Mouse (Mus musculus) heart, embryonic 15.5 days (tissue): ENCODE results near the gene Camta1. TPM values are rescaled to one million over a fixed set of nuclear protein-coding genes. Genes with fewer than 3 reads are reported as not detected.
A peak's percentile ranks its signal among the peaks of the same experiment; 100 is the strongest.

Experiments
- ATAC-seq: fragments of 200-750 bp; cut with Nextera tagmentation; replicated peaks from 2 replicates; pipeline ENCODE4 v1.8.0; 2017; ENCODE audit warnings: low read depth, moderate TSS enrichment; ENCODE audit not compliant: insufficient number of reproducible peaks, insufficient read depth, low FRiP score
- H3K27ac ChIP-seq: fragments of 300-500 bp; sonication (generic); 2 replicates; pipeline ENCODE4 v1.5.1; 2015; ENCODE audit warnings: mild to moderate bottlenecking, inconsistent platforms
- H3K27me3 ChIP-seq: fragments of 300-500 bp; sonication (generic); 2 replicates; pipeline ENCODE4 v1.6.1; 2015; ENCODE audit warnings: inconsistent platforms
- H3K36me3 ChIP-seq: fragments of 300-500 bp; sonication (generic); 2 replicates; pipeline ENCODE4 v1.6.1; 2015; ENCODE audit warnings: mild to moderate bottlenecking, inconsistent platforms
- H3K4me1 ChIP-seq: fragments of 300-500 bp; sonication (generic); replicated peaks from 2 replicates; pipeline ENCODE4 v1.6.1; 2015; ENCODE audit warnings: inconsistent platforms
- H3K4me2 ChIP-seq: fragments of 300-500 bp; sonication (generic); 2 replicates; pipeline ENCODE4 v1.6.1; 2015; ENCODE audit warnings: inconsistent platforms, mild to moderate bottlenecking, moderate library complexity
- H3K4me3 ChIP-seq: fragments of 300-500 bp; sonication (generic); 2 replicates; pipeline ENCODE4 v1.5.1; 2015; ENCODE audit warnings: mild to moderate bottlenecking, inconsistent platforms
- H3K9ac ChIP-seq: fragments of 300-500 bp; sonication (generic); 2 replicates; pipeline ENCODE4 v1.6.1; 2015; ENCODE audit warnings: mild to moderate bottlenecking, inconsistent platforms
- H3K9me3 ChIP-seq: fragments of 300-500 bp; sonication (generic); replicated peaks from 2 replicates; pipeline ENCODE4 v1.6.1; 2016; ENCODE audit warnings: inconsistent platforms
- WGBS: fragments of 180-500 bp; shearing (Covaris S2); methylation state at CpG from one replicate; pipeline ENCODE4 v1.1.7; 2015; ENCODE audit warnings: mixed read lengths; 5-methylcytosine and 5-hydroxymethylcytosine counted together
- polyA plus RNA-seq: library from polyadenylated mRNA; unstranded; fragments of >200 nt; fragmentation: Nextera tagmentation; extraction: Ambion mirVana; gene quantifications from 2 replicates; pipeline ENCODE4 v1.2.1, GENCODE M21; 2015

Gene Camta1
- polyA plus RNA-seq, 1 experiment from 2014 or later, result 165 TPM

GRCm38 (mm10) chr4:151515316-151515715, 346.4 kb downstream of the Camta1 start:
- H3K4me1 ChIP-seq, result peaks cover 30% of the 10 kb centered on the region
- 77% methylated on average over 5 of the region's 5 CpGs for WGBS

GRCm38 (mm10) chr4:151511092-151511491, 350.6 kb downstream of the Camta1 start:
- whole genome bisulfite sequencing, result 80% methylated on average over 4 of the region's 4 CpGs
- Histone ChIP-seq H3K36me3 (no peaks in the 10 kb centered on the region), H3K4me1 (no peaks in the 10 kb centered on the region), H3K9ac (no peak overlapping the region), H3K9me3 (no peaks in the 10 kb centered on the region), H3K4me3 (no peak overlapping the region), H3K4me2 (no peak overlapping the region), H3K27ac (no peak overlapping the region), H3K27me3 (no peaks in the 10 kb centered on the region)
- no peak for ATAC-seq

More at GRCm38 (mm10) chr4:151515316-151515715, 346.4 kb downstream of the Camta1 start:
- no peak for ATAC-seq
- Histone ChIP-seq H3K4me2 (no peak overlapping the region), H3K27ac (no peak overlapping the region), H3K4me3 (no peak overlapping the region), H3K9ac (no peak overlapping the region), H3K36me3 (no peaks in the 10 kb centered on the region), H3K27me3 (no peaks in the 10 kb centered on the region), H3K9me3 (no peaks in the 10 kb centered on the region)

GRCm38 (mm10) chr4:151510417-151510816, 351.3 kb downstream of the Camta1 start:
- no peaks in the 10 kb centered on the region for H3K9me3 ChIP-seq
- H3K27ac ChIP-seq, result no peak overlapping the region
- no peaks in the 10 kb centered on the region for H3K27me3 ChIP-seq
- no peak overlapping the region for H3K4me3 ChIP-seq
- no peak overlapping the region for H3K9ac ChIP-seq
- no peaks in the 10 kb centered on the region for H3K36me3 ChIP-seq
- ATAC-seq, result no peak
- no peaks in the 10 kb centered on the region for H3K4me1 ChIP-seq
- H3K4me2 ChIP-seq, result no peak overlapping the region
- 56% methylated on average over 4 of the region's 4 CpGs for WGBS

- 62% methylated on average over 6 of the region's 6 CpGs for WGBS
- Histone ChIP-seq H3K4me3 (no peak overlapping the region), H3K9me3 (no peaks in the 10 kb centered on the region), H3K27me3 (no peaks in the 10 kb centered on the region), H3K9ac (no peak overlapping the region), H3K4me1 (no peaks in the 10 kb centered on the region), H3K4me2 (no peak overlapping the region), H3K36me3 (no peaks in the 10 kb centered on the region), H3K27ac (no peak overlapping the region)
- ATAC-seq, result no peak
These were observed 355.0 kb downstream of the Camta1 start for GRCm38 (mm10) chr4:151506701-151507100.

- Histone ChIP-seq H3K4me3 (no peak overlapping the region), H3K27ac (no peak overlapping the region), H3K36me3 (no peaks in the 10 kb centered on the region), H3K9me3 (no peaks in the 10 kb centered on the region), H3K9ac (no peak overlapping the region), H3K4me2 (no peak overlapping the region), H3K4me1 (no peaks in the 10 kb centered on the region), H3K27me3 (no peaks in the 10 kb centered on the region)
- 84% methylated on average over 5 of the region's 5 CpGs for WGBS
- no peak for ATAC-seq
These were observed 363.0 kb downstream of the Camta1 start for GRCm38 (mm10) chr4:151498481-151499276.

GRCm38 (mm10) chr4:151496581-151496980, 365.1 kb downstream of the Camta1 start:
- H3K9me3 ChIP-seq, result no peaks in the 10 kb centered on the region
- no peak overlapping the region for H3K4me2 ChIP-seq
- ATAC-seq, result no peak
- 84% methylated on average over 5 of the region's 5 CpGs for WGBS
- no peak overlapping the region for H3K9ac ChIP-seq
- H3K4me1 ChIP-seq, result no peaks in the 10 kb centered on the region
- no peak overlapping the region for H3K4me3 ChIP-seq
- H3K27me3 ChIP-seq, result no peaks in the 10 kb centered on the region
- H3K36me3 ChIP-seq, result no peaks in the 10 kb centered on the region
- no peak overlapping the region for H3K27ac ChIP-seq

- H3K9me3 ChIP-seq, result no peaks in the 10 kb centered on the region
- no peaks in the 10 kb centered on the region for H3K27me3 ChIP-seq
- H3K4me2 ChIP-seq, result no peak overlapping the region
- H3K4me1 ChIP-seq, result no peaks in the 10 kb centered on the region
- no peak for ATAC-seq
- no peaks in the 10 kb centered on the region for H3K36me3 ChIP-seq
- H3K4me3 ChIP-seq, result no peak overlapping the region
- H3K27ac ChIP-seq, result no peak overlapping the region
- 57% methylated on average over 11 of the region's 11 CpGs for WGBS
- H3K9ac ChIP-seq, result no peak overlapping the region
These were observed 366.3 kb downstream of the Camta1 start for GRCm38 (mm10) chr4:151495276-151495882.

- no peaks in the 10 kb centered on the region for H3K9me3 ChIP-seq
- no peak overlapping the region for H3K9ac ChIP-seq
- H3K36me3 ChIP-seq, result no peaks in the 10 kb centered on the region
- H3K4me1 ChIP-seq, result no peaks in the 10 kb centered on the region
- H3K27me3 ChIP-seq, result no peaks in the 10 kb centered on the region
- H3K27ac ChIP-seq, result no peak overlapping the region
- H3K4me3 ChIP-seq, result no peak overlapping the region
- WGBS, result 68% methylated on average over 10 of the region's 10 CpGs
- ATAC-seq, result no peak
- no peak overlapping the region for H3K4me2 ChIP-seq
These were observed 368.9 kb downstream of the Camta1 start for GRCm38 (mm10) chr4:151492786-151493185.

- Histone ChIP-seq H3K27me3 (peaks cover 15% of the 10 kb centered on the region), H3K9ac (no peak overlapping the region), H3K9me3 (no peaks in the 10 kb centered on the region), H3K27ac (no peak overlapping the region), H3K4me3 (no peak overlapping the region), H3K36me3 (no peaks in the 10 kb centered on the region), H3K4me1 (no peaks in the 10 kb centered on the region), H3K4me2 (no peak overlapping the region)
- WGBS, result 66% methylated on average over 8 of the region's 8 CpGs
- no peak for ATAC-seq
These were observed 377.7 kb downstream of the Camta1 start for GRCm38 (mm10) chr4:151483977-151484313.

GRCm38 (mm10) chr4:151483299-151483976, 378.2 kb downstream of the Camta1 start:
- Histone ChIP-seq H3K9ac (no peak overlapping the region), H3K4me2 (no peak overlapping the region), H3K36me3 (no peaks in the 10 kb centered on the region), H3K4me1 (no peaks in the 10 kb centered on the region), H3K9me3 (no peaks in the 10 kb centered on the region), H3K4me3 (no peak overlapping the region), H3K27me3 (peaks cover 15% of the 10 kb centered on the region), H3K27ac (no peak overlapping the region)
- 17% methylated on average over 21 of the region's 21 CpGs for WGBS
- ATAC-seq, result 0 out of 2 replicates have a peak, but pooled peaks have one; percentile 39

GRCm38 (mm10) chr4:151480928-151481327, 380.7 kb downstream of the Camta1 start:
- H3K4me1 ChIP-seq, result no peaks in the 10 kb centered on the region

More at GRCm38 (mm10) chr4:151480928-151481327, 380.7 kb downstream of the Camta1 start:
- Histone ChIP-seq H3K9ac (no peak overlapping the region), H3K4me2 (no peak overlapping the region), H3K36me3 (no peaks in the 10 kb centered on the region), H3K27ac (no peak overlapping the region), H3K4me3 (no peak overlapping the region), H3K9me3 (no peaks in the 10 kb centered on the region), H3K27me3 (peaks cover 13% of the 10 kb centered on the region)
- no peak for ATAC-seq
- 94% methylated on average over 3 of the region's 3 CpGs for WGBS
